Mouse (Mus musculus): ENCODE data around the gene Morc3.

Morc3 gene

DNA sequence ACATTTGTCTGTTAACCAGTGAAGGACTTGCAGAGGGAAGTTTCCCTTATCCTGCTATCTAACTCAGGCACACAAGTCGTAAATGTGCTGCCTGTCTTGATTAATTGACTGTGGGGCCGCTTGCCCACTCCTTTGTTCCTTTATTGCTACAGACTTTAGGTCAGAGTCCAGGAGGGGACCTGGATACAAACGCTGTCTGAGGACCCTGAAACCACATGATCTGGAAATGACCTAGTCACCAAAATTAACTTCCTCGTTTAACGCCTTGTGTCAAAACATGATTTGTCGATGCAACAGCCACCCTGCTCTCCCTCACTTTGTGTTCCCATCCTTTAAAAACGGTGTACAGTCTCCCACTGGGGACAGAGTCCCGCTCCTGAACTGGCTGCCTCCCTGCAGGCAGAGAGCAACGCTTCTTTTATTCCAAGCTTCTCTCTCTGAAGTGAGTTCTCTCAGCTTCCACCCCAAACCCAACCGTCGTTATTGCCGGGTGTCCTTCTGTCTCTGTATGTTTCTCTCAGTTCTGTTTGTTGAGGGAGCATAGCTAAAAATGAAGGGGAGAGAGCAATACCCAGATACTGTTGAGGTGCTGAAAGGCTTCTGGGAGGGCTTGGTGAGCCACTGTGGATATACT lies 13.1 kb upstream of the Morc3 start:
- CTCF ChIA-PET, result no interaction called here

DNA sequence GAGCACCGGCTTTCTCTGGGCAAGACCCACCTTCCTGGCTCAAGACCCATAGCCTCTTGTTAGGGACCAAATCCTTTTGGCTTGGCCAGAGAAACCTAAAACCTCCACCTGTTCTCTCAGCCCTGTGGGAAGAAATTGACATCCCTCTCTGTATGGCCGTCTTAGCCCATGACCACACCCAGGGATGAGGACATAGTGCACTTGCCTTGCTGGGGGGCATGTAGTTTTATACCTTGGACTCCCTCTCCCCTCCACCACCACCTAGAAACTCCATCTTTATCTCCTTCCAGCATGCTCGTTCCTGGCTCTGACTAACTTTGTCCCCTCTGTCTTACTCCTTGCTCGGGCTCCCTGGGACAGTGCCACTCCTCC lies 12.6 kb upstream of the Morc3 start:
- CTCF ChIA-PET, result no interaction called here

DNA sequence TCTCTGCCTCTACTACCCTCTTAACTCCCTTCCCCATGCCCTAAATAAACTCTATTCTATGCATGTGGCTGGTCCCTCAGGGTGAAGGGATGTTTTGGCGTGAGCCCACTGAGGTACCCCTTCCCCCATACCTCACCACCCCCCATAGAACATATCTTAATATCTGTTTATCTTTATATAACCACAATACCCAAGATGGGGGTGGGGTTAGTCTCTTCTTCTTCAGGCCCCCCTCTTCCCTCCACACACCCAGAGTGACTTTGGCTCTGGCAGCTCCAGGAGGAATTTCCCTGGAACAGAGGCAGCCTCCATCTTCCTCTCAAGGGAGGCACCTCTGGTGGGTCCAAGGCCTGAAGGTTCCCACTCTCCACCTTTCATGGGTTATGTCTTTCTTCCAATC lies 11.9 kb upstream of the Morc3 start:
- CTCF ChIA-PET, result no interaction called here

DNA sequence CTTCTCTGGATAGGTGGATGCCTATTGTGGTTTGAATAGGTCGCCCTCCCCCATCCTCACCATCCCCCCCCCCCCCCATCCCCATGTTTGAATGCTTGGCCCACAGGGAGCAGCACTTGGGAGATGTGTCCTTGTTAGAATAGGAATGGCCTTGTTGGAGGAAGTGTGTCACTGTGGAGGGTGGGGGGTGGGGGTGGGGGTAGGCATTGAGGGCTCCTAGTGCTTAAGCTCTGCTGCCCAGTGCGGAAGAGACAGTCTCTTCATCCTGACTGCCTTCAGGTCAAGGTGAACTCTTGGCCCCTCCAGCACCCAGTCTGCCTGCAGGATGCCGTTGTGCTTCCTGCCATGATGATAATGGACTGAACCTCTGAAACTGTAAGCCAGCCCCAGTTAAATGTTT lies 10.2 kb upstream of the Morc3 start:
- CTCF ChIA-PET, result no interaction called here

DNA sequence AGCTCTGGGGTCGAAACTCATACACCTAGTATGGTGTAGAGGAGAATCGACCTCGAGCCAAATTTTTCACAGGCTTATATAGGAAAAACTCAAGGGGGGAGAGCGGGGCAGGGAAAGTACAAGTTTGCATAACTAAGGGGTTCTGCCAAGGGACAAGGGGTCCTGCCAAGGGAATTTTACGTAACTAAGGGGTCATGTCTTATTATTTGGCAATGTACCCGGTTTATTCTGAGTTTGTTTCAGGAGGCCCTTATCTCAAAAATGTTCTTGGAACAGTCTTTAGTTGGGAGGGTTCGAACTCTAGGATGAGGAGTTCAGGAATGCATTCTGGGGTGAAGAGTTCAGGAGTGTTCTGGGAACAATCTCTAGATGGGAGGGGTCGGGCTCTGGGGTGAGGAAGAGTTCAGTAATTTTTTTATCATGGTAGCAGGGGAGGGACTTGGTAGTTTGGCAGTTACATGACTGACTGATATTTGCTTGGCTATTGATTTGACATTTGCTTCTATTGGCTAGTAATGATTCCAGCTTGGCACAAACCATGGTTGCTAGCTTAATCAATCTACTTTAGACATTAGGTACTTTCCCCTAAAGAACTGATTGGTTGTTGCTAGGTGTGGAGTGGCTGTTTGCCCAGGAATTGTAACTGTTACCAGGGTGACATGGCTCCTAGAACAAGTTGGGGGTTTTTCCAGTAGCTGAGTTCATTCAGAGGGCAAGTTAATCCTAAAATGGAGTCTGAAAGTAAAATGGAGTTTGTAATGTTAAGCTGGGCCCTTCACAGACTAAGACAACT lies 9.3 kb upstream of the Morc3 start:
- CTCF ChIA-PET, result interaction anchor here (0.5 kb wide), 1 partner anchor 151 kb away, joined by 3 read pairs; no protein-coding TSS in a partner anchor

DNA sequence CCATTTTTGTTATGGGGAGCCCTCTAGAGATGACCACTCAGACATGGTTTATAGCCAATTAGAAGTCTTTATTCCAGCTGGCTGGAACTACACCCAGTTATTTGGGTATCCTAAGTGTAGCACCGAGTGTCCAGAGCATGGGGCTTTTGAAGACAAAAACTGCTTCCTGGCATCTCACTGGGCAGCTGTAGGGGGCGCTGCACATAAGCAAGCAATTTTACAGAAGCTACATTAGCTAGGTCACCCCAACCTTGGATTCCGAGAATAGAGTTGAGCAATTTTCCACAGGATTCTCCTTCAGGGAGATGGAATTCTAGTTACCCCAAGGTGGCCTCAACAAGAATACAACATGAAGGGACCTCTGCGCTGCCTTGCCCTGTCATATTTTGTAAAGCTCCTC lies 7.1 kb upstream of the Morc3 start:
- CTCF ChIA-PET, result no interaction called here

DNA sequence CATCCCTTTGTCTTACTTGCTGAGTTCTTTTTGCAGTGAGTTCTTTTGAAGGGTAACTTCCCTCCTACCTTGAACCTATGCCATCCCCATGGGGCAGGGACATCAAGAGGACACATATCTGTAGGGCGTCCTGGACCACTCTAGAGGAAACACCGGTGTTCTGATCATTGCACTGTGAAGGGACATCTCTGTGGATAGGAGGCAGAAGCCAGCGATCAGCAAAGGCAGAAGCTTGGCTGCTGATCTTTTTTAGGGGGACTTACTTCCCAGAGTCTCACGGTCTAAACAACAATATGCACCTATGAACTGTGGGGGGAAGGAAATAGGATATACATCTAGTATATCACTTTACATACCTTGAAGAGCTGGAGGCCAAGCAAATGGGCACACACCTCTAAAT lies 6.5 kb upstream of the Morc3 start:
- CTCF ChIA-PET, result no interaction called here

DNA sequence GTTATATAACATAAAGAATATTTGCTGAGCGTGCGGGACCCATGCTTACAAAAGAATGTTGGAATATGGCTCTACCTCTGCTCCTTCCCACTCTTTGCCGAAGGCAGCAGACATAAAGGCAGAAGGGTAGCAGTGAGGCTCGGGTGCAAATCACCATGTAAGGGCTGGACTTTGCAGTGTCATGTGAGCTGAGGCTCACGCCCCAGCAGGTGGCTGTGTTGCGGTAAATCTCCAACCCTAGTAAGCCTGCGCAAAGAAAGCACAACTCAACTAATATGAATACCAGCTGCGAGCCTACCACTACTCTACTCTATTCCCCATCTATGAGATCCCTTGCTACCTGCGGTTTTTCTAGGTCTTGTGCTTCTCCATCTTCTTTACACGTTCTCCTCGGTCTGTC lies 5.9 kb upstream of the Morc3 start:
- CTCF ChIA-PET, result no interaction called here

DNA sequence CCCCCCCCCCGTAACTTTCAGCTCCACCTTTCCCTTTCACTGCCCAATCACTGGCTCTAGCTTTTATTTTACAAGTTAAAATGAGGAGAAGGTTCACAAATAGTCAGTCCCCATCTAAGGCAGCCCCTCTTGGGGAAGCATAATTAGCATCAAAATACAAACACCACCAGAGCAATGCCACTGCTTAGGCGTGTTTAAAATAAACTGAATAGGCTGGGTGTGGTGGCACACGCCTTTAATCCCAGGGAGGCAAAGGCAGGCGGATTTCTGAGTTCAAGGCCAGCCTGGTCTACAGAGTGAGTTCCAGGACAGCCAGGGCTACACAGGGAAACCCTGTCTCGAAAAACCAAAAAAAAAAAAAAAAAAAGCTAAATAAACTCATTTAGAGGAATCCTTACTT lies 5.4 kb upstream of the Morc3 start:
- CTCF ChIA-PET, result interaction anchor here (0.7 kb wide), 1 partner anchor 12 kb away, joined by 3 read pairs; no protein-coding TSS in a partner anchor

DNA sequence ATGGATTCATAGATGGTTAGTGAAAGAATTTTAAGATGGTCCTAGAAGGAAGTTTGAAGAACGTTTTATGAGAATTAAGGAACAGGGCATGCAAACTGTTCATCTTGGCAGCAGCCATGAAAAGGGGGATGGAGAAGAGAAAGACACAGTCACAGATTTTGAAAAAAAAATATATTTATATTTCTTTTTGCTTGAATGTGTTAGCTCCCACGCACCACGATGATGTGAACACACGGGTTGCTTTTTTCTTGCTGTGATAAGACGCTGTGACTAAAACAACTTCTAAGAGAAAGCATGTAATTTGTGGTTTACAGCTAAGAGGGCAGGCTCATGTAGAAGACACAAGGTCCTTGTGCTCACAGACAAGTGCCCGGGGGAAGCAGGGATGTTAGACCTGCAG lies 5.0 kb upstream of the Morc3 start:
- CTCF ChIA-PET, result interaction anchor here (0.7 kb wide), 1 partner anchor 12 kb away, joined by 3 read pairs; no protein-coding TSS in a partner anchor

DNA sequence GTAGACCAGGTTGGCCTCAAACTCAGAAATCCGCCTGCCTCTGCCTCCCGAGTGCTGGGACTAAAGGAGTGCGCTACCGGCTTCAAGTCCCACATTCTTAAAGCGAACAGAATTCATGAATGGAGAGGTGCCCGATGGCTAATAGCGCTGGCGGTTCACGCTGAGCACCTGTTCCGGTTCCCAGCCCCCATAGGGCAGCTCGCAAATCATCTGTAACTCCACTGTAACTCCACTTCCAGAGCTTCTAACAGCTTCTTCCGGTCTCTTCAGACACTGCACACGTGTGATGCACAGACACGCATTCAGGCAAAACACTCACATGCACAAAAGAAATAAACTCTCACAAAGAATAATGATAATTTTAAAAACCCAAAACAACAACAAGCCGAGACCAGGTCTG lies 2.4 kb upstream of the Morc3 start:
- CTCF ChIA-PET, result interaction anchor here (0.8 kb wide), 1 partner anchor 116 kb away, joined by 16 read pairs; no protein-coding TSS in a partner anchor

DNA sequence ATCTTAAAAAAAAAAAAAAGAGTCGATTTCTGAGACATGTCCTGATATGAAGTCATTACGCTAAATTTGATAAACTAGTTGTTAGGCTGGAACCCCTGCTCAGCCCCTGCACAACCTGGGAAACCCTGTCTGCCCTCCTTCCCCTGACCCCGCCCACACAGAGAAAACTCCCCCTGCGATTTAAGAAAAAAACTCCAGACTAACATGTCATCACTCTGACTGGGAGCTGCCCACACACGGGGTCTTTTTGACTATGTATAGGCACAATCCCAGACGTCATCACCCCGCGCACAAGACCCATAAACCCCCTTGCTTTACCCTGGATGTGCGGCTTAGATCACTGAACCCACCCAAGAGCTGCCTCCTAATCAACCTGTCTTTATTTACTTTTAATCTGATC lies 1.9 kb upstream of the Morc3 start:
- CTCF ChIA-PET, result interaction anchor here (0.8 kb wide), 1 partner anchor 117 kb away, joined by 16 read pairs; no protein-coding TSS in a partner anchor

DNA sequence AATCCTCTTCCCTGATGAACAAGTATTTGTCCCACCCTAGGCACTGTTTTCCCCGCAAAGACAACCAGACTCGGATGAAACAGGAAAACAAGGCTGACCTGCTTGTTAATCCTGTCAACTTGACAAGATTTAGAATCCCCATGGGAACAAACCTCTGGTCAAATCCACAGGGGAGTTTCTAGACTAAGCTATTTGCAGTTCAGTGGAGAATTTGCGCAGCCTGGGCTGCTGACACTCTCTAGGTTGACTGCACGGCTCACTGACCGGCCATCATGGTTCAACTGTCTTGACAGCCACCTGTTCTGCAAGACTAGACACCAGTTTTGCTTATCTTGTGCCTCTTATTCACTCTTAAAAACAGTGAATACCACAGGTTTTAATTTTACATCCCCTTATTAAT lies 1.0 kb upstream of the Morc3 start:
- CTCF ChIA-PET, result no interaction called here

DNA sequence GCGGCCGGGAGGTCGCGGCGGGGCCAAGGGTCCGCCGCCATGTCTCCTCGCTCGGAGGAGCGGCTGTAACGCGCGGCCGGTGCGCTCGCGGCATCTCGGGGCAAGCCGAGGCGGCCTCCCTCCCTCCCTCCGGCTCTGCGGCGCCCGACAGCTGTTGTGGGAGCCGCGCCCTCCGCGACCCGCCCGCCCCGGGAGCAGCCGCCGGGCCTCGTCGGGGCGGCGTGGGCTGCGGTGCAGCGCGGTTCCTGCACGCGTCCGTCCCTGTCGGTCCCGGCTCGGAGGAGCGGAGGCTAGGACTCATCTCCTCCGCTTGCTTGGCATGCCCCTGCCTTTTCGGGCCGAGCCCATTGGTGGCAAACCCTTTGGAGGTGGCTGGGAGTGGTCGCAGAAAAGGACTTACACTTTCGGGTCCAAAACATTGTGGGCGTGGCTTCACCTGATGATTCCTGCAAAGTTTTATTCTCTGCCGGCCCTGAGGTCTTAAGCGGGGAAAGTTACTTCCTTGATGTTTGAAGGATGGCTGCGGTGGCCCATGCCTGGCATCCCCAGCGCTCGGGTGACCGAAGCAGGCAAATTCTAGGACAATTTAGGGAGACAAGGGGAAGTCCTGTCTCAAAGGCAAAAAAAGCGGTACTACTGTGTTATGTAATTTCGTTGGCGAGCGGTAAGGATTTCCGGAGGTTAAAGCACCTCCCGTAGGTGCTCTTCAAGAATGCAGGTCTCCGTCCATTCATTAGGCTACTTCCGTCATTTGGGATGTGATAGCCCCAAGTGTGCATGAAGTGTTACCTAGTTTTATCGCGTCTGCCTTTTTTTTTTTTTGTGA lies 743 bp downstream of the Morc3 start:
- CTCF ChIA-PET, result no interaction called here

DNA sequence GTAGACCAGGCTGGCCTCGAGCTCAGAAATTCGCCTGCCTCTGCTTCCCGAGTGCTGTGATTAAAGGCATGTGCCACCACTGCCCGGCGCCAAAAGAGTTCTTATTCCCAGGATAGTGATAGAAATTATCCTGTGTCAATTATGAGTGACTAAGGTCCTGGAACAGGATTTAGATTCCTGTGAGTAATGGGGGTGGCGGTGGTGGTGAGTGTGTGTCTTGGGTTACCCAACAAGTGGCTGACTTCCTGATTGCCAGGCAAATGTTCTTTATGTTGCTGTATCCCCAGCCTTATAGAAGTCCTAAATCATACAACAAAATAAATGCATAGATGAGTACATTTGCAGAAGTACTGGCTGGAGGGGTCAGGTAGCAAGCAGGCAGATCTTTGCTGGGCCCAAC lies 1.6 kb downstream of the Morc3 start:
- CTCF ChIA-PET, result interaction anchor here (0.6 kb wide), 1 partner anchor 29 kb away, joined by 3 read pairs; no protein-coding TSS in a partner anchor

DNA sequence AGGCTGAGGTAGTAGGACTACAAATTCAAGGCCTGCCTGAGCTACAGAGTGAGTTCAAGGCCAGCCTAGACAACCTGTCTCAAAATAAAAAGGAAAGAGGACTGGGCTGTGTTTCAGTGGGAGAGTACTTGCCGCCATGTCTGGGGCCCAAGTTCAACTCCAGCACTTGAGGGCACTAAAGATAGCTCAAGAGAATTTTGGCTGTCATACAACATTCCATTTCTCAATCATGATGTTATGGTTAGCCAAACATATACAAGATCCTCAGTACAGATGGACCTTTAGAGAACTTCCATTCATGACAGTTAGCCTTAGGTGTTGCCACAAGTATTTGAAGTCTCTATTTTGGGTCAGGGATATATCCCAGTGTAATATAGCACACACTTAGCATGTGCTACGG lies 2.2 kb downstream of the Morc3 start:
- CTCF ChIA-PET, result interaction anchor here (0.6 kb wide), 1 partner anchor 28 kb away, joined by 3 read pairs; no protein-coding TSS in a partner anchor

DNA sequence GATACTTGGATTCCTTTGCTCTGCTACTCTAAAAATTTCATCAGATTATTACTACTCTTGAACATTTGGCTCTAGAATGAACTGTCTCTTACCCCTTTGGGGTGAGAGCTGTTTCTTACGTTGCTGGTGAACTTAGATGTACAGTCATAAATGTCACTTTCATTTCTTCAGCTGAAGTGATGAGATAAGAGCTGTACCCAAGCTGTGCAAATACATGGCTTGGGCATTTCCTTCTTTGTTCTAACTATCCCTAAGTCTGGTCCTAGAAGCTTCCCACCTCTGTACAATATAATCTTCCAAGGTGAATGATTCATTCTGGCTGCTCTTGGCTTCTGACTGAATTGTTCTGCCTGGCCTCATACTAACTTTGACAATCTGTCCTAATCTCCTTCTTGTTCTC lies 7.1 kb downstream of the Morc3 start:
- CTCF ChIA-PET, result interaction anchor here (0.5 kb wide), 1 partner anchor 12 kb away, joined by 3 read pairs; no protein-coding TSS in a partner anchor

DNA sequence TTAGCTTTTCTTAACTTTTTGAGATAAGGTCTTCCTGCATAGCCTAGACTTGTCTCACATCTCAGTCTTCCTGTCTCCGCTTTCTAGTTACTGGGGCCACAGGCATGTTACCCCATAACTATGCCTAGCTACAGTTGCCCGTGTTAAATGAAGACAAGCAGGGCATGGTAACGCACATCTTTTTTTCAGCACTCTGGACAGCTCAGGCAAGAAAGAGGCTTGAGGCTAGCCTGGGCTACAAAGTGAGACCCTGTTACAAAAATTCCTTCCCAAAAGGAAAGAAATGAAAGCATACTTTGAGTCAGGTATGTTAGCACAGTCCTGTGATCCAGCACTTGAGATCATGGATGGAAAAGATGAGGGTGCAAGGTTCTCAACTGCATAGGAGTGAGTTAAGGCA lies 18.6 kb downstream of the Morc3 start:
- CTCF ChIA-PET, result no interaction called here

DNA sequence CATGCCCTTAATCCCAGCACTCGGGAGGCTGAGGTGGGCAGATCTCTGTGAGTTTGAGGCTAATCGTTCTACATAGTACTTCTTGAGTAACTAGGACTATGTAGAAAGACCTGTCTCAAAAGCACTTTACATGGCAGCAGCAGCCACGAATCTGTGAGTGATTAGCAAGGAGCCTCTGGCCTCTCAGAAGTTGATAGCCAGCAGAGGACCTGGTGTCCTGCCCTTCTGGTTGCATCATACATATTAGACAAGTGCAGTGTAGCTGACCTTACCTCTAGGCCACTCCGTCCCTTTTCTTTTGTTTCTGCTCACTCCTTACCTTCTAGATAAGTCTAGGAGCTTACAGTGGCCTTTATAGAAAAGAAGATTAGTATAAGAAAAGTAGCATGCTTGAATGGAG lies 28.0 kb downstream of the Morc3 start:
- CTCF ChIA-PET, result no interaction called here

DNA sequence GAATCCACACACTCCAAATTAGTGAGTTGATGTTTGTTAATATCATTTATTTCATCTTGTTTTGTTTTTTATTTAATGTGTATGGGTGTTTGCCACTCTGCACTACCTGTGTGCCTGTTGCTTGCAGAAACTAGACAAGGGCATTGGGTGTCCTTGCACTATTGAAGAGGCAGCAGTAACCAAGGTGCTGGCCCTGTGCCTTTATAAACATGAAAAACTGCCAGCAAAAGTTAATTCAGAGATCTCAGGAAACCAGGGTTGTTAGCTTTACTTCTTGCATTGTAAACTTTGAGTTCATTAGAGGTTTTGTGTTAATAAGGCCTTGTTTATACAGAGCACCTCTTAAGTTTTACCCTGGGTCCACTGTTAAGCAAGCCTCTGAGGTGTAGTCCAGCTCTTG lies 28.8 kb downstream of the Morc3 start:
- CTCF ChIA-PET, result no interaction called here

DNA sequence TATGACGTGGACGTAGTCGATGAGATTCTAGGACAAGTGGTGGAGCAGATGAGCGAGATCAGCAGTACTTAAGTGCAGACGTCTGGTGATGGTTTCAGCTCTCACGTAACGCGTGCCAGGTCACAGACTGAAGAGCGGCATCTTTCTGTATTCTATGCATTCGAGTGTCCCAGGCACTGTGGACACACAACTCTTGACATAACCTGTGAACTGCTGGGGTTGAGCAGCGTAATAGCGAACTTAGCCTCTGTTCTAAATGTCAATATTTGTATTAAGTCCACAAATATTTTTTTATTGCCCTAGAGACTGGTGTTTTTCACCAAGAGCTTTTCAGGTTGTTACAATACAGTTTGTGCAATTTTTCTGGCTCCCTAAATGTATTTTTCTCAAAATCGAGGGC lies 42.9 kb downstream of the Morc3 start:
- CTCF ChIA-PET, result interaction anchor here (0.5 kb wide), 1 partner anchor 16 kb away, joined by 9 read pairs; no protein-coding TSS in a partner anchor

DNA sequence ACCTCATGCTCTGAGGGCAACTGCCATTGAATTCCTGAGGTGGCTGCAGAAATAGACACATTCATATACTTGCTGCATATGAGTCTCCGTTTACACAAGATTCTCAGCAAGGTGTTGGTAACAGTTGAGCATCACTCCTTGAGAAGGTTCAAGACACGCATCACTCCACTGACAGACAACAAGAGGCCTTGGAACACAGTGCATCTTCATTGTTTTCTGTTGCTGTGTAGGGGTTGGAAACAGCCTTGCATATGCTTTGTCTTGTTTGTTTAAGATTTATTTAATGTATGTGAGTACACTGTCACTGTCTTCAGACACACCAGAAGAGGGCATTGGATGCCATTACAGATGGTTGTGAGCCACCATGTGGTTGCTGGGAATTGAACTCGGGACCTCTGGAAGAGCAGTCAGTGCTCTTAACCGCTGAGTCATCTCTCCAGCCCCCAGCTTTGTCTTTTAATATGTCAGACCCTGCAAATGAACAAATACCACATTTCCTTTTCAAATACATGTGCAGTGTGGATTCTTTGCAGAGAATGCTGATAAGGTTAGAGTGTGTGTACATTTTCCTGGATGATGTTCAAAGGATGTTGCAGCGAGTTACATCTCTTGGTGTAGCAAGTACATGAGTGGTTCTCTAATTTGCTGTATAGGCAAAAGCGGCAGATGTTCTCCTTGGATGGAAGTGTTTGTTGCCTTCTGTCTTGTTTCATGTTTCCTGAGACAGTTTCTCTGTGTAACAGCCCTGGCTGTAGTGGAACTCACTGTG lies 45.9 kb downstream of the Morc3 start:
- CTCF ChIA-PET, result no interaction called here
